Mouse (Mus musculus) regulatory T cell (primary cell): ENCODE data around the gene Gstp2.

ENCODE experiments used
- in situ Hi-C: fragments of 300-600 bp; cut with MboI, MseI; formaldehyde crosslinking; loops from one replicate; pipeline ENCODE4 v1.15.1; 2025; ENCODE audit warnings: high pct_unique_total_duplicates

Gstp2 gene

GRCm38 (mm10) chr19:4045966-4046865, at the start of gene Gstp2:
Gene Gstp2, minus strand, starts transcription at chr19:4046023.
- in situ Hi-C loops, result no loop called here

DNA sequence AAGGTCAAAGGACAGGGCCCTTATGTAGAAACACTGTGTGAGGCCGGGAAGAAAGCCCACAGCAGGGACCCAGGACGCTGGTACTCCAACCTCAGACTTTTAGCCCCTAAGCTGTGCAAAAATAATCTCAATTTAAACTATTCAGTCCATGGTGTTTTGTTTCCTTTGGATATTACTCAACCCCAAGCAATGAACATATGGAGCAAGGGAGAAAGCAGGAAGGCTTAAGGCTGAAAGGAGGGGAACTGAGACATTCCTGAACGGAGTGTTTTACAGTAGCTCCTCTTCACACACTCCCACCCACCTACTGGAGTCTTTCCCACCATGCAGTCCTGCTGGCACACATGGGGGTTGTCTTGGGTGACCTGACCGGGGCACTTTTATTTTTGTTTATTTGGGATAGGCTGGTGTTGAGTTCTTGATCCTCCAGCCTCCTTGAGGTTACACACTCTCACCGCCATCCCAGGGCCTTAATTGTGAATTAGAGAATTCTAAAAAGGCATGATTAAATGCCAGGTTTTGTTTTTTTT, 49.0 kb upstream of the Gstp2 start:
- in situ Hi-C loops, result loop anchor here (5.0 kb wide), 1 partner anchor 38 kb away; the partner anchor contains the start of gene Gstp3

GRCm38 (mm10) chr19:4094348-4094747, 48.5 kb upstream of the Gstp2 start:
- in situ Hi-C loops, result loop anchor here (5.0 kb wide), 1 partner anchor 37 kb away; the partner anchor contains the start of gene Gstp3

GRCm38 (mm10) chr19:4093772-4094171, 47.9 kb upstream of the Gstp2 start:
- in situ Hi-C loops, result loop anchor here (5.0 kb wide), 1 partner anchor 36 kb away; the partner anchor contains the start of gene Gstp3

DNA sequence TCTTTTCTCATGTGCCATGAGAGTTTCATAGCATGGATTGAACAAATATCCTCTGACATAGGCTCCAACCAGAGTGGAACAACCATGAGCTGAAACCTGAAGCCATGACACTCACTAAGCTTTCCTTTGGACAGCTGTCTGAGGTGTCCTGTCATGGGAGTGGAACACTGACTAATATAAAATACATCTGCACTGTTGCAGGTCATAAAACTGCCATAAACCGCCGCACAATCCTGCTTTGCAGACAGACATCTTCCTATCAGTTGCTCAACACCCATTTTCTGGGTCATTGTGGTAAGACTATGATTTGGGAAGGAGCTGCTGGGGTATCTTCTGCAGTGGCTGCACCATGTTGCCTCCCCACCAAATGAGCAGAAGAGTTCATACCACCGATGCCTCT, 46.9 kb upstream of the Gstp2 start:
- in situ Hi-C loops, result loop anchor here (5.0 kb wide), 1 partner anchor 35 kb away; the partner anchor contains the start of gene Gstp3

DNA sequence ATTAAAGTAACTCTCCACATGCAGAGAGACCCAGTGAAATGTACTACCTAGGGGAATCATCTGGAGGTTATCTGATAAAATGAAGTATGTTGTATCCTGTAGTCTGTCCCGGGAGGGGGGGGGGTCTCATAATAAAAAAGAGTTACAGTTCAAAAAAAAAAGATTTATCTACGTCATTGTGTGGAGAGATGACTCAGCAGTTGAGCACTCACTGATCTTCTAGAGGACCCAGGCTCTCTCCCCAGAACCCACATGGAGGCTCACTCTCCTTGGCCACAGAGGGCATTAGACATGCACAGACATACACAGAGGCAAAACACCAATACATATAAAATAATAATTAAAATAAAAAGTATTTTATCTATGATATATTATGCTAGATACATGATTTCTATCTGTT, 45.6 kb upstream of the Gstp2 start:
- in situ Hi-C loops, result loop anchor here (5.0 kb wide), 1 partner anchor 34 kb away; the partner anchor contains the start of gene Gstp3

- in situ Hi-C loops, result loop anchor here (5.0 kb wide), 1 partner anchor 33 kb away; the partner anchor contains the start of gene Gstp3
These were observed 44.6 kb upstream of the Gstp2 start for GRCm38 (mm10) chr19:4090446-4090845.

DNA sequence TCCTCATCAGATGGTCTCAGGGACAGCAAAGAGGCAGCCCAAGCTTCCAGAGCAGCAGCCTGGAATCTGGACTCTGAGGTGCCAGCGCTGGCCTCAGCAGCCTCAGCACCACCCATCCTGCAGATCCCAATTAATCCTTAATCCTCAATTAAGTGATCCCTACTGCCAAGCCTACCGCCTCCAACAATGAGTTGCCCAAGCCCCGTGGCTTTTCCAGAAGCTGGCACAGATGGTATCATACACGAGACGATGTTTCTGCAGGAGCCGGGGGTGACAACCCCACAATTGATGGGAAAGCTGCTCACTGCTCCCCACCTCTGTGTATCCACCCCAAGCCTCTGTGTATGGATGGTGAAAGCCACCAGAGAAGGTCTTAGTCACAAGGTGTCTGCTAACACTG, 43.3 kb upstream of the Gstp2 start:
- in situ Hi-C loops, result no loop called here

DNA sequence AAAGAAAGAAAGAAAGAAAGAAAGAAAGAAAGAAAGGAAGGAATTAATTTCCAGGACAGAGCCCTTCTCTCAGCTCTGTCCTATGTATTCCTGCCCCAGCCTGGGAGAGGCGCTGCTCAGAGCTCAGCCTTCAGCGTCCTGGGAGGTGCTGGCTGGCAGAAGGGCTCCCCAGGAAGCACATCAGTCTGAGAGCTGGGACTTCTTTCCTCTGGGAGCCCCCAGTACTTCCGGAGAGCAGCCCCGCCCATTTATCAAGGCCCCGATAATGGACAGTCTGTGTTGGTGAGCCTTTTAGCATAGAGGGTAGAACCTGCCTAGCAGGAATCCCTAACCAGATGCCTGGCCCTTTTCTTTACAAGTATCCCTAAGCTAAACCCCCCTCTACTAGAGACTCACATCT, 42.3 kb upstream of the Gstp2 start:
- in situ Hi-C loops, result no loop called here

GRCm38 (mm10) chr19:4087090-4087489, 41.3 kb upstream of the Gstp2 start:
- in situ Hi-C loops, result no loop called here

DNA sequence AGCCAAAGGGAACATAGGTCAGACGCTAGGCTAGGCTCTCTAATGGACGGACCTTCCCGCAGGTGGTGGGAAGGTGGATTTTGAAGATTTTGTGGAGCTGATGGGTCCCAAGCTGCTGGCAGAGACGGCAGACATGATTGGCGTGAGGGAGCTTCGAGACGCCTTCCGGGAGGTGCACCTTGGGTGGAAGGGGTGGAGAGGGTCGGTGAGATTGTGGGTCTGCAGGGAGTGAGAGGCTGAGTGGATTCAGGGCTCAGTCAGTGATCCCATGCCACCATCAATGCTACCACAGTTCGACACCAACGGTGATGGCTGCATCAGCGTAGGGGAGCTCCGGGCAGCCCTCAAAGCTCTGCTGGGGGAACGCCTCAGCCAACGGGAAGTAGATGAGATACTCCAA, 40.3 kb upstream of the Gstp2 start:
- in situ Hi-C loops, result no loop called here

DNA sequence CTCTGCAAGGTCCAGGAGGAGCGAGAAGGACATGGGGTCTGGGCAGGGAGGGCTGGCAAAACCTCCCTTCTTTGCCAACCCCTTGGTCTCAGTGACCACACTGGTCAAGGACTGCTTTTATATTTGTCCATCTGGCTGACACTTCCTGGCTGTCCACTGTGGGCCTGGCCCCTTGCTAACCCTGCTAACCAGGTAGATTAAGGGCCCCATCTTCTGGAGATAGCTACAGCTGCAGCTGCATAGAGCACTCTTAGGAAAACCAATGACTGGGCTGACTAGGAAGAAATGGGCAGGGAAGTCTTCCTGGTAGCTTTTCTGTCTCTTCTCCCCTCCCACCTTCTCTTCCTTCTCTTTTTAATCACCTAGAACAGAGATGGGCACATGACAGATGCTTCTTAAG, 39.2 kb upstream of the Gstp2 start:
- in situ Hi-C loops, result no loop called here

DNA sequence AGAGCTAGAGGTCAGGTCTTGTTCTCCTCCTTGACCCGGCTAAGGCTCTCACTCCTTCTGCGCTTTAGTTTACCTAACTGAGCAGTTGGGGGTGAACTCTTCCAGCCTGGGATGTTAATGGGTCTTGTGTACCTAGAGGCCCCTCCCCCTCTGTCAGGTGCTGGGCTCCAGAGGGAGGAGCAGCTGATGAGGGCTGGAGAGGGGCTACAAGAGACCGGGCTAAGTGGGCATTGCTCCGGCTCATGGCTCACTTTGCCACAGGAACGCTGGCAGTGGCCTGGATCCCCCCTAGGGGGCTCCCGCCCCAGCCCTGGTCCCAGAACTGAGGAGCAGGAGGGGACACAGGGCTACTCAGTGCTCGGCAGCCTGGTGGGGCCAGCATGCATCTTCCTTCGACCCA, 38.0 kb upstream of the Gstp2 start:
- in situ Hi-C loops, result no loop called here

DNA sequence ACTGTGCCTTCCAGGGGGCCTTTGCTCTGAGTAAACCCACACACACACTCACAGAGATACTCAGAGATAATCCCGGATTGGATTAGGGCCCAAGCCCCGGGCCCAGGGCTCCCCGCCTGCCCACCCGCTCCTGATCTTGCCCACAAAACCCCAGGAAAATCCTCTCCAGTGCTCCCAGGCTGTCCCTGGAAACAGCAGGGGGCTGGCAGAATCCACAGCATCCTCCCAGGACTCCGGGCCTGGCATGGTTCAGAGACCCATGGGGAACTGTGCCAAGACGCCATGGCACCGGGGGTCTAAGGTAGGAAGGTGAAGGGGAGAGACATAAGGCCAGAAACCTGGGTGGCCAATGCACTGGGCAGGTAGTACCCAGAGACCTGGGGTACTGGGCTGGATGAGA, 37.5 kb upstream of the Gstp2 start:
- in situ Hi-C loops, result no loop called here

DNA sequence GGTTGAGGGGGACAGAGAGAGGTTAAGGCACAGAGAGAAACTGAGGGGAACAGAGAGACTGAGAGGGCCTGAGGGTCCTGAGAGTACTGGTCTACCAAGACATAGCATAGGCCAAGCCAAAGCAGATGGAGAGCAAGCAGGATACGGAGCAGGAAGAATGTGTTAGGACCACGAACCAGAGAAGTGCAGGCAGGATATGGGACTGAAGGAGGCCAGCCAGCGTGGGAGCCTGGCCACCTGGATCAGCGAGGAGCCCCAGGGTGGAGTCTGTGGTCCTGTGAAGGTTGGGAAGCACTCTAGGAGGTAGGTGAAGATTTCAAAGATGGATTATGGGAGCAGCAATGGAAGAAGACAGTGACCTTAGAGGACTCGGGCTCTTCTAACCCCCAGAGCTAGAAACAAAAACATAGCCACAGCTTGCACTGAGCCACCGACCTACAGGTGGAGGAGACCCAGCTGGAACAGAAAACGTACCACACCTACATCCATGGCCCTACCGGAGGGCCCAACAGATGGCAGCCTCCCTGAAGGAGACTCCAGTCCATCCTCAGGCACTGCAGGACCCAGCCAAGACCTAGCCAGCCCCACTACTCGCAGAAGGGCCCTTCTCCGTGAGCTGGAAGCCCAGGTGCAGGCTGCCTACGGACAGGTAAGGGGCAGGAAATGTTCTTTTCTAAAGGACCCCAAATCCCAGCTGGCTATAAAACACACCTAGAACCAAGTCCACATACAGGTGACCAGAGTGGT, 36.6 kb upstream of the Gstp2 start:
- in situ Hi-C loops, result no loop called here

GRCm38 (mm10) chr19:4081394-4081793, 35.6 kb upstream of the Gstp2 start, which contains the start of gene Cabp2:
Gene Cabp2, plus strand, starts transcription at chr19:4081578.
- in situ Hi-C loops, result no loop called here

- in situ Hi-C loops, result no loop called here
These were observed 34.7 kb upstream of the Gstp2 start for GRCm38 (mm10) chr19:4080511-4081009.

- in situ Hi-C loops, result no loop called here
These were observed 33.8 kb upstream of the Gstp2 start for GRCm38 (mm10) chr19:4079594-4079993.

- in situ Hi-C loops, result no loop called here
These were observed 29.7 kb upstream of the Gstp2 start for GRCm38 (mm10) chr19:4075531-4075930.

GRCm38 (mm10) chr19:4072706-4073424, 27.0 kb upstream of the Gstp2 start:
- in situ Hi-C loops, result no loop called here

GRCm38 (mm10) chr19:4071406-4071805, 25.6 kb upstream of the Gstp2 start:
- in situ Hi-C loops, result no loop called here
